ENCODE assay signal across 12 mouse cellular contexts in the genomic region with DNA sequence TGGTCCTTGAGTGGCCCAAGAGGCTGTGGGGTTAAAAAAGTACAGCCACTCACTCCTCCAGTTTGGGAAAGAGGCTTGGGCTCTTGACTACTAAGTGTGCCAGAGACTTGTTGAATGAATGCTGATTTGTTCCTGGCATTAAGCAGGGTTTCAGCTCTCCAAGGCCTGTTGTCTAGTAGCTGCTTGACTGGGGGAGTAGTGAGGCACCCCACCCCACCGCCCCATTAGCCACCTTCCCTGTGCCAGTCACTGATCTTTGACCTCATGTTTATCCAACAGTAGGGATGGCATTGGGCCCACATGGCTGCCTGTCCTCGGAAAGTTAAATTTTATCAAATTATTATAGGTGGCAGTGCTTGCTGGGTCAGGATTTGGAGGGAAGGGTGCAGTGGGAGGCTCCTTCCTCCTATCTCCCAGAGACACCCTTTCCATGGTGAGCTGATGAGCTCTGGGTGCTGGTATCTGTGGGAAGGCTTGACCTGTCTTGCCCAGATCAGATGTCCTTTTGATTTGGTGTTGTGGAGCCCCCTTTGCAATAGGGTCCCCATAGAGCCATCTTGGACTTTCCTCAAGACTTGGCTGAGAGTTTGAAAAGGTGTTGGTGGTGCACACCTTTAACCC. TPM values are rescaled to one million over a fixed set of nuclear protein-coding genes. Genes with fewer than 3 reads are reported as not detected.
DNase-seq lines count a peak whose midpoint lies in the region; ATAC-seq and TF ChIP-seq lines count a peak whose summit lies in the region.
"Had no signal": no experiment of that assay in that cellular context is flagged by ENCODE, and none has a peak within 500 bp of the region (broad histone marks: within the 10 kb centered on the region; RNA-seq: fewer than 3 reads in every experiment).

No protein-coding gene starts in this region.

- no peak for TF ChIP-seq CTCF in hindbrain, postnatal 0 days (IDR thresholded peaks at IDR 0.05; ENCODE audit: low read depth)

- peak; percentile 68; the same call in 1 of the 2 replicates for ATAC-seq in hindbrain, postnatal 0 days

- DNase-seq in hindbrain, postnatal 0 days (ENCODE audit: low spot score): peak; percentile 41
- no peak for DNase-seq in hindbrain, embryonic 10.5 days (ENCODE audit: low spot score)
- peak; percentile 32 to 48 for DNase-seq in right cerebral cortex, postnatal 10 days (ENCODE audit: low spot score in 2 of 2)
- no peak for DNase-seq in right cerebral cortex, postnatal 4 days
- peak; percentile 18 for DNase-seq in liver
- DNase-seq in embryo, embryonic 10.5 days (ENCODE audit: low spot score): no peak
- DNase-seq in adrenal gland, postnatal 25 days: no peak
- DNase-seq: adrenal gland, postnatal 36 days; cerebellum, adult 11 months; layer of hippocampus, adult 9-11 months had no signal

- H3K9ac ChIP-seq in hindbrain, postnatal 0 days (replicated peaks; ENCODE audit: low read length): no peak overlapping the region
- H3K9ac ChIP-seq: hindbrain, embryonic 15.5 days had no signal

- no peaks in the 10 kb centered on the region for H3K27me3 ChIP-seq in hindbrain, postnatal 0 days (ENCODE audit: insufficient read depth, low read length)
- no peaks in the 10 kb centered on the region for H3K27me3 ChIP-seq in hindbrain, embryonic 10.5 days (ENCODE audit: insufficient read depth, poor library complexity, severe bottlenecking)
- H3K27me3 ChIP-seq: hindbrain, embryonic 15.5 days had no signal

- H3K4me2 ChIP-seq in hindbrain, postnatal 0 days (ENCODE audit: low read depth, low read length): no peak overlapping the region
- H3K4me2 ChIP-seq: hindbrain, embryonic 15.5 days had no signal

- peak overlapping the region; percentile 54 for H3K27ac ChIP-seq in hindbrain, postnatal 0 days
- no peak overlapping the region for H3K27ac ChIP-seq in hindbrain, embryonic 10.5 days
- H3K27ac ChIP-seq: hindbrain, embryonic 15.5 days; limb, embryonic 10.5 days had no signal

- H3K36me3 ChIP-seq in hindbrain, postnatal 0 days (ENCODE audit: insufficient read depth, low read length): no peaks in the 10 kb centered on the region
- H3K36me3 ChIP-seq in hindbrain, embryonic 10.5 days: peaks cover 8% of the 10 kb centered on the region
- H3K36me3 ChIP-seq: hindbrain, embryonic 15.5 days; limb, embryonic 10.5 days had no signal

- H3K4me1 ChIP-seq in hindbrain, postnatal 0 days (ENCODE audit: insufficient read depth, low read length): no peaks in the 10 kb centered on the region
- peaks cover 6% of the 10 kb centered on the region; the same call in 1 of the 2 replicates for H3K4me1 ChIP-seq in hindbrain, embryonic 10.5 days (replicated peaks)
- H3K4me1 ChIP-seq: hindbrain, embryonic 15.5 days had no signal

- 81% methylated on average over 2 of the region's 2 CpGs for WGBS in hindbrain, postnatal 0 days
- 90% methylated on average over 2 of the region's 2 CpGs for WGBS in hindbrain, embryonic 10.5 days

- no peak overlapping the region for H3K4me3 ChIP-seq in hindbrain, postnatal 0 days (ENCODE audit: low read length)
- no peak overlapping the region for H3K4me3 ChIP-seq in hindbrain, embryonic 10.5 days
- H3K4me3 ChIP-seq: hindbrain, embryonic 15.5 days; limb, embryonic 10.5 days had no signal

- H3K9me3 ChIP-seq in hindbrain, postnatal 0 days (ENCODE audit: low read length): no peaks in the 10 kb centered on the region
- no peaks in the 10 kb centered on the region for H3K9me3 ChIP-seq in hindbrain, embryonic 10.5 days
- H3K9me3 ChIP-seq: hindbrain, embryonic 15.5 days; limb, embryonic 10.5 days had no signal

RNA-seq across cellular contexts. Expression of a gene that starts 7.5 kb away (rescaled TPM):
- total RNA-seq in hindbrain, postnatal 0 days (2014; rRNA removed): 134 and 143 TPM in 2 replicates
- 38.7 and 39.2 TPM in 2 replicates for polyA plus RNA-seq in hindbrain, postnatal 0 days (2015; fragmentation: Nextera tagmentation; extraction: Ambion mirVana)
- polyA plus RNA-seq in hindbrain, embryonic 10.5 days (2016; fragmentation: Nextera tagmentation; extraction: Ambion mirVana): 27.9 and 31.3 TPM in 2 replicates
- 70.5 and 91.0 TPM in 2 replicates for total RNA-seq in adrenal gland, postnatal 25 days (2021)

RNA-seq across cellular contexts. Expression of a gene that starts 17.3 kb away (rescaled TPM):
- 140 and 174 TPM in 2 replicates for total RNA-seq in hindbrain, postnatal 0 days (2014; rRNA removed)
- polyA plus RNA-seq in hindbrain, postnatal 0 days (2015; fragmentation: Nextera tagmentation; extraction: Ambion mirVana): 130 and 131 TPM in 2 replicates
- 311 and 400 TPM in 2 replicates for polyA plus RNA-seq in hindbrain, embryonic 10.5 days (2016; fragmentation: Nextera tagmentation; extraction: Ambion mirVana)
- 92.6 and 103 TPM in 2 replicates for total RNA-seq in adrenal gland, postnatal 25 days (2021)

RNA-seq across cellular contexts. Expression of a gene that starts 22.8 kb away (rescaled TPM):
- total RNA-seq in hindbrain, postnatal 0 days (2014; rRNA removed): 39.1 and 44.3 TPM in 2 replicates
- 43.3 and 43.8 TPM in 2 replicates for polyA plus RNA-seq in hindbrain, postnatal 0 days (2015; fragmentation: Nextera tagmentation; extraction: Ambion mirVana)
- polyA plus RNA-seq in hindbrain, embryonic 10.5 days (2016; fragmentation: Nextera tagmentation; extraction: Ambion mirVana): 43.7 and 52.6 TPM in 2 replicates
- 46.2 and 46.4 TPM in 2 replicates for total RNA-seq in adrenal gland, postnatal 25 days (2021)

Comparison
In these comparisons a context has a peak if more than half of its experiments do, and no peak if none do; other contexts are left out.
1. DNase-seq: peak in hindbrain, postnatal 0 days (single experiment), right cerebral cortex, postnatal 10 days (2 of 2) and liver (single experiment); none in hindbrain, embryonic 10.5 days (single experiment), right cerebral cortex, postnatal 4 days (single experiment), embryo, embryonic 10.5 days (single experiment) and adrenal gland, postnatal 25 days (single experiment).